Mouse (Mus musculus) gastrocnemius, adult 8-10 months (tissue): Measurements from ENCODE around the gene Csde1. TPM values are rescaled to one million over a fixed set of nuclear protein-coding genes. Genes with fewer than 3 reads are reported as not detected.

Source experiments
- DNase-seq, 2 experiments: peaks; one replicate each; pipeline ENCODE4 v3.0.0; 2022; ENCODE audit warnings: low spot score in 2 of 2
- total RNA-seq, 4 experiments: library from RNA; stranded (reverse); gene quantifications; 2 replicates each; pipeline ENCODE4 v1.2.4; 2022

Gene Csde1
- 1,000 to 10,000 TPM; 1,070 to 1,406 (median 1,168) TPM for total RNA-seq

- peak; percentile 97 to 98 for DNase-seq
Measured at GRCm38 (mm10) chr3:103020249-103020942, at the start of gene Csde1. Gene Csde1 (plus strand): TSS chr3:103020426.

GRCm38 (mm10) chr3:102970508-102970907 lies 49.7 kb upstream of the Csde1 start:
- no peak for DNase-seq

- no peak for DNase-seq
Measured at GRCm38 (mm10) chr3:102976906-102977305, 43.3 kb upstream of the Csde1 start.

- no peak for DNase-seq
Measured at GRCm38 (mm10) chr3:102979550-102980348, 40.5 kb upstream of the Csde1 start.

- DNase-seq: no peak
Measured at GRCm38 (mm10) chr3:102980349-102980736, 39.9 kb upstream of the Csde1 start.

- no peak for DNase-seq
Measured at GRCm38 (mm10) chr3:102991041-102991440, 29.2 kb upstream of the Csde1 start.

- no peak for DNase-seq
Measured at GRCm38 (mm10) chr3:102992936-102993335, 27.3 kb upstream of the Csde1 start.

- no peak for DNase-seq
Measured at GRCm38 (mm10) chr3:102995233-102995604, 25.0 kb upstream of the Csde1 start.

- peak; percentile 87 to 92 for DNase-seq
Measured at GRCm38 (mm10) chr3:102995605-102996321, 24.5 kb upstream of the Csde1 start, which contains the start of gene Sike1. Gene Sike1 (plus strand): TSS chr3:102995708.

GRCm38 (mm10) chr3:102997036-102997435 lies 23.2 kb upstream of the Csde1 start:
- DNase-seq: no peak

- DNase-seq: no peak
Measured at GRCm38 (mm10) chr3:102997591-102997990, 22.6 kb upstream of the Csde1 start.

GRCm38 (mm10) chr3:103001595-103001994 lies 18.6 kb upstream of the Csde1 start:
- DNase-seq: no peak

- no peak for DNase-seq
Measured at GRCm38 (mm10) chr3:103017350-103017749, 2.9 kb upstream of the Csde1 start.

- DNase-seq: no peak
Measured at GRCm38 (mm10) chr3:103019462-103019861, 764 bp upstream of the Csde1 start.

GRCm38 (mm10) chr3:103020943-103021638 lies 865 bp downstream of the Csde1 start:
- peak; percentile 83 to 84 for DNase-seq

GRCm38 (mm10) chr3:103026174-103026573 lies 5.9 kb downstream of the Csde1 start:
- no peak for DNase-seq

- no peak for DNase-seq
Measured at GRCm38 (mm10) chr3:103040285-103040684, 20.1 kb downstream of the Csde1 start.

- no peak for DNase-seq
Measured at GRCm38 (mm10) chr3:103040861-103041379, 20.7 kb downstream of the Csde1 start.

GRCm38 (mm10) chr3:103056016-103056595 lies 35.9 kb downstream of the Csde1 start:
- no peak for DNase-seq

- DNase-seq: no peak
Measured at GRCm38 (mm10) chr3:103057752-103058151, 37.5 kb downstream of the Csde1 start.
